Mouse (Mus musculus) naive thymus-derived CD4-positive, alpha-beta T cell, adult 2 months (primary cell): Measurements from ENCODE around the gene Riox1.
A peak's percentile ranks its signal among the peaks of the same experiment; 100 is the strongest.
"Not testable (repeated sequence)": the region's sequence is repeated elsewhere in the genome, so short reads cannot be mapped to it uniquely, and the experiment has no call there.

Experiments
- DNase-seq: peaks from one replicate; pipeline ENCODE4 v3.0.0-alpha.2; 2011; ENCODE audit warnings: low read depth

The Riox1 gene

GRCm38 (mm10) chr12:83950493-83950839 is at the start of gene Riox1:
Gene Riox1, plus strand, starts transcription at chr12:83950608.
- DNase-seq, result peak; percentile 83

GRCm38 (mm10) chr12:83910451-83910850 is 40.0 kb upstream of the Riox1 start:
- DNase-seq, result no peak

- no peak for DNase-seq
Observed at GRCm38 (mm10) chr12:83914202-83914740, 36.1 kb upstream of the Riox1 start.

GRCm38 (mm10) chr12:83914797-83915196 is 35.6 kb upstream of the Riox1 start:
- DNase-seq, result no peak

GRCm38 (mm10) chr12:83916884-83917283 is 33.5 kb upstream of the Riox1 start:
- DNase-seq, result no peak

GRCm38 (mm10) chr12:83920721-83921441 is 29.5 kb upstream of the Riox1 start:
- DNase-seq, result no peak

- DNase-seq, result peak; percentile 98
Observed at GRCm38 (mm10) chr12:83921535-83922381, 28.6 kb upstream of the Riox1 start, which contains the start of gene Numb. Gene Numb, minus strand, starts transcription at chr12:83921934.

GRCm38 (mm10) chr12:83922724-83923485 is 27.5 kb upstream of the Riox1 start:
- no peak for DNase-seq

GRCm38 (mm10) chr12:83923486-83923859 is 26.9 kb upstream of the Riox1 start:
- no peak for DNase-seq

- DNase-seq, result no peak
Observed at GRCm38 (mm10) chr12:83924332-83924731, 26.1 kb upstream of the Riox1 start.

GRCm38 (mm10) chr12:83925160-83925703 is 25.2 kb upstream of the Riox1 start:
- DNase-seq, result no peak

GRCm38 (mm10) chr12:83926061-83926460 is 24.3 kb upstream of the Riox1 start:
- DNase-seq, result no peak

GRCm38 (mm10) chr12:83927747-83928146 is 22.7 kb upstream of the Riox1 start:
- DNase-seq, result no peak

GRCm38 (mm10) chr12:83929186-83929804 is 21.1 kb upstream of the Riox1 start:
- peak; percentile 68 for DNase-seq

GRCm38 (mm10) chr12:83937600-83937999 is 12.8 kb upstream of the Riox1 start:
- peak; percentile 37 for DNase-seq

- DNase-seq, result not testable (repeated sequence)
Observed at GRCm38 (mm10) chr12:83938592-83938991, 11.8 kb upstream of the Riox1 start.

GRCm38 (mm10) chr12:83939332-83939731 is 11.1 kb upstream of the Riox1 start:
- DNase-seq, result no peak

- DNase-seq, result no peak
Observed at GRCm38 (mm10) chr12:83940031-83940430, 10.4 kb upstream of the Riox1 start.

GRCm38 (mm10) chr12:83941938-83942337 is 8.5 kb upstream of the Riox1 start:
- no peak for DNase-seq

- no peak for DNase-seq
Observed at GRCm38 (mm10) chr12:83947260-83947811, 3.1 kb upstream of the Riox1 start.

- no peak for DNase-seq
Observed at GRCm38 (mm10) chr12:83949043-83949442, 1.4 kb upstream of the Riox1 start.
